Mouse (Mus musculus) small intestine, adult 2 months (tissue): ENCODE measurements around the gene Thap7.

Source experiments
- CTCF ChIP-seq: fragments of 200-500 bp; IDR thresholded peaks from 2 replicates; pipeline ENCODE4 v1.5.1; 2012; ENCODE audit warnings: low read depth, mild to moderate bottlenecking, control low read depth, inconsistent platforms, low read length, moderate library complexity, mixed read lengths; ENCODE audit not compliant: insufficient replicate concordance, insufficient read length; ENCODE audit errors: extremely low read depth
- POLR2A ChIP-seq: fragments of 200-500 bp; IDR thresholded peaks from 2 replicates; pipeline ENCODE4 v1.6.1; 2012; ENCODE audit warnings: low read depth, mild to moderate bottlenecking, control low read depth, inconsistent platforms, low read length, moderate library complexity

DNA sequence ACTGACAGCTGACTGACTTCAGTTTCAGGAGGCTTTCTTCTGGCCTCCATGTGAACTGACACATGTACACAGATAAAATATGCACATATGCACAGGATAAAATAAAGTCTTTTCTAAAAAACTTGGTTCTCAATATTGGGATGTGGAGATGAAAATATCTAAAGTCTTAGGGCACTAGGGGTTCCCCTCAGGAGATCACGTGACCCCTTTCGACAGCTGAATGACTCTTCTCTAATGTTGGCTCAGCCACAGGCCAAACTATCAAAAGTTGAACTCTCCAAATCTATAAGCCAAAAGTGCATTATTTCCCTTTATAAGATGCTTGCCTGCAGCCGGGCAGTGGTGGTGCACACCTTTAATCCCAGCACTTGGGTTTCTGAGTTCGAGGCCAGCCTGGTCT is 25.2 kb upstream of the Thap7 start:
- TF ChIP-seq CTCF (no peak), POLR2A (no peak)
